Mouse (Mus musculus) lung, embryonic 14.5 days (tissue): ENCODE measurements at regions not wholly inside any gene's neighbourhood (a gene's known extent, or its start where the extent isn't known, plus 50 kb on each side); places are given as distances from the start of the nearest gene placed in this dataset.

Source experiments
- ATAC-seq: fragments of 200-750 bp; cut with Nextera tagmentation; 2 replicates; pipeline ENCODE4 v1.8.0; 2017; ENCODE audit warnings: mild to moderate bottlenecking, moderate TSS enrichment, moderate library complexity; ENCODE audit not compliant: insufficient read depth
- DNase-seq: peaks from one replicate; pipeline ENCODE4 v3.0.0-alpha.2; 2015
- H3K27ac ChIP-seq: fragments of 300-500 bp; sonication (generic); 2 replicates; pipeline ENCODE4 v1.5.1; 2014; ENCODE audit warnings: low read depth, mild to moderate bottlenecking, moderate library complexity
- H3K27me3 ChIP-seq: fragments of 300-500 bp; sonication (generic); 2 replicates; pipeline ENCODE4 v1.6.1; 2014; ENCODE audit warnings: low read length, control low read depth; ENCODE audit not compliant: insufficient read depth
- H3K36me3 ChIP-seq: fragments of 300-500 bp; sonication (generic); 2 replicates; pipeline ENCODE4 v1.6.1; 2014; ENCODE audit warnings: control low read depth; ENCODE audit not compliant: insufficient read depth
- H3K4me1 ChIP-seq: fragments of 300-500 bp; sonication (generic); 2 replicates; pipeline ENCODE4 v1.6.1; 2014; ENCODE audit warnings: antibody characterized with exemption, control low read depth; ENCODE audit not compliant: insufficient read depth
- H3K4me2 ChIP-seq: fragments of 300-500 bp; sonication (generic); 2 replicates; pipeline ENCODE4 v1.6.1; 2014; ENCODE audit warnings: mild to moderate bottlenecking
- H3K4me3 ChIP-seq: fragments of 300-500 bp; sonication (generic); 2 replicates; pipeline ENCODE4 v1.5.1; 2014; ENCODE audit warnings: low read depth, low read length
- H3K9ac ChIP-seq: fragments of 300-500 bp; sonication (generic); 2 replicates; pipeline ENCODE4 v1.6.1; 2014
- H3K9me3 ChIP-seq: fragments of 300-500 bp; sonication (generic); 2 replicates; pipeline ENCODE4 v1.6.1; 2016; ENCODE audit warnings: low read depth, low read length, control low read depth
- CTCF ChIP-seq: IDR thresholded peaks from 2 replicates; pipeline ENCODE4 v1.5.1; 2016; ENCODE audit warnings: antibody characterized with exemption, low read depth
- WGBS: fragments of 180-500 bp; shearing (Covaris S2); extraction: QIAGEN DNeasy Blood & Tissue Kit; methylation state at CpG from one replicate; pipeline ENCODE4 v1.1.7; 2014; 5-methylcytosine and 5-hydroxymethylcytosine counted together

DNA sequence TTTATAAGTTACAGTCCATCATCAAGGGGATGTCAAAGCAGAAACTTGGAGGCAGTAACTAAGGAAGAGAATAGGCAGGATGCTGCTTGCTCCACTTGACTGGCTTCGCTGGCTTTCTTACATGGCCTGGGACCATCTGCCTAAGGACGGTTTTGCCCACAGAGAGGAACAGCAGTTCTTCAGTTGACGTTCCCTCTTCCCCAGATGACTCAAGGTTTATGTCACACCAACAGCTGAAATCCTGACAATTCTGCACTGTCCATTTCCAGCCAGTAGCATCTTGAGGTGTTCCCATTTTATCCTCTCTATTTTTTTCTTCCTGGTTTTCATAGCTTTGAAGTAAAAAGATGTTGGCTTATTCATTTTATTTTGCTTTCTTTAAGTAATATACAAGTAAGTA is 391.8 kb downstream of the Tshz3 start:
- Histone ChIP-seq H3K27ac (no peak overlapping the region), H3K9me3 (no peaks in the 10 kb centered on the region), H3K4me2 (no peak overlapping the region), H3K9ac (no peak overlapping the region), H3K4me1 (no peaks in the 10 kb centered on the region), H3K36me3 (no peaks in the 10 kb centered on the region), H3K27me3 (no peaks in the 10 kb centered on the region), H3K4me3 (no peak overlapping the region)
- TF ChIP-seq CTCF, result no peak
- DNase-seq (no peak), ATAC-seq (no peak)
- WGBS, result 87% methylated on average over 3 of the region's 3 CpGs

DNA sequence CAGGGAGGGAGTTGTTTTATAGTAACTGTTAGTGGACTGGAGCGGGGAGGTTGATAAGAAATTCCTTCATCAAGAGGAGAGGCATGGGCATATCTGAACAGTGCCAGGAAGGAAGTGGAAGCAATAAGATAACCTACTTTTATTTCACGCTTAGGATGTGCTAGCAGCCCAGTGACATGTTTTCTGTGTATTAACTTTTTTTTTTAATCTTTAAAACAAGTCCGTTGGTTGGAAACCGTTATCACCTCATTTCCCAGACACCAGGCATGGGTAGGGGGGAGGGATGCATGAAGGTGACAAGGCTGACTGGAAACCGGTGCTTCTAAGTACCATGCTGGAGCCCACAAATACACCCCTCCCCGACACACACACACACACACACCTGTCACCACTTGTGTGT is 394.7 kb downstream of the Tshz3 start:
- no peaks in the 10 kb centered on the region for H3K9me3 ChIP-seq
- H3K27me3 ChIP-seq, result no peaks in the 10 kb centered on the region
- H3K4me2 ChIP-seq, result no peak overlapping the region
- 51% methylated on average over 6 of the region's 6 CpGs for WGBS
- H3K4me3 ChIP-seq, result no peak overlapping the region
- no peaks in the 10 kb centered on the region for H3K36me3 ChIP-seq
- no peak overlapping the region for H3K27ac ChIP-seq
- no peak overlapping the region for H3K9ac ChIP-seq
- H3K4me1 ChIP-seq, result no peaks in the 10 kb centered on the region
- no peak for ATAC-seq
- DNase-seq, result no peak
- no peak for TF ChIP-seq CTCF

- H3K4me3 ChIP-seq, result no peak overlapping the region
- H3K27ac ChIP-seq, result no peak overlapping the region
- 66% methylated on average over 3 of the region's 3 CpGs for WGBS
- DNase-seq (no peak), ATAC-seq (no peak)
- no peak overlapping the region for H3K4me2 ChIP-seq
- H3K9ac ChIP-seq, result no peak overlapping the region
- H3K36me3 ChIP-seq, result no peaks in the 10 kb centered on the region
- H3K4me1 ChIP-seq, result no peaks in the 10 kb centered on the region
- no peaks in the 10 kb centered on the region for H3K9me3 ChIP-seq
- no peak for TF ChIP-seq CTCF
- H3K27me3 ChIP-seq, result no peaks in the 10 kb centered on the region
Measured at GRCm38 (mm10) chr7:37093721-37094120, 395.8 kb downstream of the Tshz3 start.

DNA sequence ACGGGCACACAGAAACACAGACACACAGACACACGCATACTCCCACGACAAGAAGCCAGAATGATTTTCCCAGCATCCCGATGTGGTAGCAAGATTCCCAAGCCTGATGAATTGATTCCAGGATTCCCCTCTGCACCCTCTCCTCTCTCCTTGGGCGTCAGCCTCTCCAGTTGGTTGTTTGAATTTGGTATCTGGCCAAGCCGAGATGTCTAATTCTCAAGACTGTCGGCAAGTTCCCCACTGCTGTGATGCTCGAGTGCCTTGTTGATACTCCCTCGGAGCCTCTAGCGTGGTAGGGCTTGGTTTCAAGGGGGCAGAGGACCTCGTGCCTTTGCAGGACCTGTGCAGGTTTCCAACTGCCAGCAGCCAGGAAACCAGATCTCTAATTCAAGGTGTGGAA is 397.9 kb downstream of the Tshz3 start:
- no peak for TF ChIP-seq CTCF
- 59% methylated on average over 11 of the region's 11 CpGs for WGBS
- H3K4me1 ChIP-seq, result no peaks in the 10 kb centered on the region

GRCm38 (mm10) chr7:37096291-37096690 is 398.4 kb downstream of the Tshz3 start:
- Histone ChIP-seq H3K9me3 (no peaks in the 10 kb centered on the region), H3K36me3 (no peaks in the 10 kb centered on the region), H3K4me1 (no peaks in the 10 kb centered on the region), H3K4me3 (no peak overlapping the region), H3K4me2 (no peak overlapping the region), H3K27me3 (no peaks in the 10 kb centered on the region), H3K27ac (no peak overlapping the region), H3K9ac (no peak overlapping the region)
- TF ChIP-seq CTCF, result no peak
- no peak for ATAC-seq
- 68% methylated on average over 5 of the region's 5 CpGs for WGBS
- DNase-seq, result no peak

More for the DNA sequence above, 397.9 kb downstream of the Tshz3 start:
- H3K27me3 ChIP-seq, result no peaks in the 10 kb centered on the region
- DNase-seq (no peak), ATAC-seq (no peak)
- no peak overlapping the region for H3K9ac ChIP-seq
- H3K4me3 ChIP-seq, result no peak overlapping the region
- no peaks in the 10 kb centered on the region for H3K36me3 ChIP-seq
- H3K27ac ChIP-seq, result no peak overlapping the region
- H3K4me2 ChIP-seq, result no peak overlapping the region
- no peaks in the 10 kb centered on the region for H3K9me3 ChIP-seq

DNA sequence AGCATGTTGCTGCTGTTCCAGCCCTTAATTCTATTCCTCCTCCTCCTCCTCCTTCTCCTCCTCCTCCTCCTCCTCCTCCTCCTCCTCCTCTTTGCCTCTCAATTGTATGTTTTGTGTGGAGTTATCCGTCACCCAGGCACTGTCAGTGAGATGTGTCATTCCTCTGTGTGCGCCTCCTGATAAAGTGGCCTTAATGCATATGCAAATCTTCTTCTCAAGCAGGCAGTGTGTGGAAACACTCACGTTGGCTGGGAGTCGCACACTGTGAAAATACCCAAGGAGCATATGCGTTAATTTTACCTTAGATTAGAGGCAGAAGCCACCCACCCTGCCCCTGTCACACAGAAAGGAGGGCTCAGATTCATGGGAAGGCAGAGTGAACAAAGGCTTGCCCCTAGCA is 401.0 kb downstream of the Tshz3 start:
- no peak overlapping the region for H3K4me3 ChIP-seq
- DNase-seq (no peak), ATAC-seq (no peak)
- no peaks in the 10 kb centered on the region for H3K9me3 ChIP-seq
- no peak for TF ChIP-seq CTCF
- H3K4me1 ChIP-seq, result no peaks in the 10 kb centered on the region
- no peak overlapping the region for H3K27ac ChIP-seq
- H3K4me2 ChIP-seq, result no peak overlapping the region
- H3K27me3 ChIP-seq, result no peaks in the 10 kb centered on the region
- no peaks in the 10 kb centered on the region for H3K36me3 ChIP-seq
- 21% methylated on average over 5 of the region's 5 CpGs for whole genome bisulfite sequencing
- no peak overlapping the region for H3K9ac ChIP-seq

- no peak overlapping the region for H3K9ac ChIP-seq
- 71% methylated on average over 9 of the region's 9 CpGs for WGBS
- ATAC-seq (no peak), DNase-seq (no peak)
- TF ChIP-seq CTCF, result no peak
- no peak overlapping the region for H3K4me2 ChIP-seq
- no peaks in the 10 kb centered on the region for H3K9me3 ChIP-seq
- H3K36me3 ChIP-seq, result no peaks in the 10 kb centered on the region
- no peak overlapping the region for H3K27ac ChIP-seq
- no peak overlapping the region for H3K4me3 ChIP-seq
- no peaks in the 10 kb centered on the region for H3K4me1 ChIP-seq
- H3K27me3 ChIP-seq, result no peaks in the 10 kb centered on the region
Measured at GRCm38 (mm10) chr7:37104671-37105070, 406.8 kb downstream of the Tshz3 start.

GRCm38 (mm10) chr7:37111071-37111470 is 413.2 kb downstream of the Tshz3 start:
- ATAC-seq (no peak), DNase-seq (no peak)
- TF ChIP-seq CTCF, result no peak
- Histone ChIP-seq H3K27ac (no peak overlapping the region), H3K4me3 (no peak overlapping the region), H3K4me2 (no peak overlapping the region), H3K36me3 (no peaks in the 10 kb centered on the region), H3K4me1 (no peaks in the 10 kb centered on the region), H3K9me3 (no peaks in the 10 kb centered on the region), H3K27me3 (no peaks in the 10 kb centered on the region), H3K9ac (no peak overlapping the region)
- 73% methylated on average over 6 of the region's 6 CpGs for WGBS
